Mouse (Mus musculus) liver, postnatal 0 days (tissue): ENCODE measurements at regions not wholly inside any gene's neighbourhood (a gene's known extent, or its start where the extent isn't known, plus 50 kb on each side); places are given as distances from the start of the nearest gene placed in this dataset.

Experiments used
- ATAC-seq: fragments of 200-750 bp; cut with Nextera tagmentation; 2 replicates; pipeline ENCODE4 v1.8.0; 2017; ENCODE audit warnings: mild to moderate bottlenecking, moderate library complexity
- DNase-seq: peaks from one replicate; pipeline ENCODE4 v3.0.0-alpha.2; 2016
- H3K27ac ChIP-seq: fragments of 300-500 bp; sonication (generic); 2 replicates; pipeline ENCODE4 v1.5.1; 2014; ENCODE audit warnings: antibody characterized with exemption, moderate library complexity, mild to moderate bottlenecking, low read depth
- H3K27me3 ChIP-seq: fragments of 300-500 bp; sonication (generic); 2 replicates; pipeline ENCODE4 v1.6.1; 2014; ENCODE audit warnings: low read length, control low read depth, mixed read lengths; ENCODE audit not compliant: insufficient read depth
- H3K36me3 ChIP-seq: fragments of 300-500 bp; sonication (generic); replicated peaks from 2 replicates; pipeline ENCODE4 v1.6.1; 2014; ENCODE audit warnings: mild to moderate bottlenecking, control low read depth, low read length, moderate library complexity, mixed read lengths; ENCODE audit not compliant: insufficient read depth
- H3K4me1 ChIP-seq: fragments of 300-500 bp; sonication (generic); 2 replicates; pipeline ENCODE4 v1.6.1; 2014; ENCODE audit warnings: antibody characterized with exemption, mild to moderate bottlenecking, control low read depth; ENCODE audit not compliant: insufficient read depth
- H3K4me2 ChIP-seq: fragments of 300-500 bp; sonication (generic); 2 replicates; pipeline ENCODE4 v1.6.1; 2014; ENCODE audit warnings: low read depth, mild to moderate bottlenecking, low read length, moderate library complexity, mixed read lengths
- H3K4me3 ChIP-seq: fragments of 300-500 bp; sonication (generic); 2 replicates; pipeline ENCODE4 v1.5.1; 2014; ENCODE audit warnings: low read depth, low read length
- H3K9ac ChIP-seq: fragments of 300-500 bp; sonication (generic); replicated peaks from 2 replicates; pipeline ENCODE4 v1.6.1; 2014; ENCODE audit warnings: mild to moderate bottlenecking, moderate library complexity
- H3K9me3 ChIP-seq: fragments of 300-500 bp; sonication (generic); 2 replicates; pipeline ENCODE4 v1.6.1; 2016; ENCODE audit warnings: mild to moderate bottlenecking, control low read depth, low read length, mixed read lengths
- CTCF ChIP-seq: sonication (generic); IDR thresholded peaks from 2 replicates; pipeline ENCODE4 v1.5.1; 2016; ENCODE audit warnings: antibody characterized with exemption, low read depth
- EP300 ChIP-seq: IDR thresholded peaks from 2 replicates; pipeline ENCODE4 v1.6.1; 2016; ENCODE audit warnings: antibody characterized with exemption, low read depth, mild to moderate bottlenecking
- WGBS: fragments of 180-500 bp; shearing (Covaris S2); extraction: QIAGEN DNeasy Blood & Tissue Kit; methylation state at CpG from one replicate; pipeline ENCODE4 v1.1.7; 2014; ENCODE audit not compliant: insufficient replicate concordance; 5-methylcytosine and 5-hydroxymethylcytosine counted together

GRCm38 (mm10) chr10:111579481-111579880 lies 73.4 kb downstream of the Phlda1 start:
- DNase-seq (no peak), ATAC-seq (peak; percentile 14; the same call in 1 of the 2 replicates)
- Histone ChIP-seq H3K4me3 (no peak overlapping the region), H3K9me3 (no peaks in the 10 kb centered on the region), H3K9ac (no peak overlapping the region), H3K27me3 (no peaks in the 10 kb centered on the region), H3K4me1 (peaks cover 68% of the 10 kb centered on the region), H3K36me3 (no peaks in the 10 kb centered on the region), H3K27ac (peak overlapping the region; percentile 79), H3K4me2 (no peak overlapping the region)
- 50% methylated on average over 2 of the region's 2 CpGs for WGBS
- TF ChIP-seq CTCF = no peak
- TF ChIP-seq EP300 = no peak

GRCm38 (mm10) chr10:111580401-111581100 lies 74.5 kb downstream of the Phlda1 start:
- DNase-seq (no peak), ATAC-seq (no peak)
- Histone ChIP-seq H3K4me1 (peaks cover 57% of the 10 kb centered on the region), H3K4me3 (no peak overlapping the region), H3K27me3 (no peaks in the 10 kb centered on the region), H3K4me2 (no peak overlapping the region), H3K27ac (peak overlapping the region; percentile 79), H3K9me3 (no peaks in the 10 kb centered on the region), H3K36me3 (no peaks in the 10 kb centered on the region), H3K9ac (no peak overlapping the region)
- WGBS = 19% methylated on average over 11 of the region's 11 CpGs
- TF ChIP-seq CTCF (no peak), EP300 (peak; percentile 80)

- Histone ChIP-seq H3K4me3 (no peak overlapping the region), H3K27me3 (no peaks in the 10 kb centered on the region), H3K9me3 (no peaks in the 10 kb centered on the region), H3K4me1 (peaks cover 44% of the 10 kb centered on the region), H3K4me2 (no peak overlapping the region), H3K9ac (no peak overlapping the region), H3K36me3 (no peaks in the 10 kb centered on the region), H3K27ac (peak overlapping the region; percentile 79)
- ATAC-seq = peak; percentile 26
- WGBS = 76% methylated on average over 3 of the region's 3 CpGs
- DNase-seq = no peak
- TF ChIP-seq EP300 = no peak
- TF ChIP-seq CTCF = no peak
These were observed 75.8 kb downstream of the Phlda1 start for GRCm38 (mm10) chr10:111581847-111582246.

- H3K27ac ChIP-seq = peak overlapping the region; percentile 79
- no peaks in the 10 kb centered on the region for H3K9me3 ChIP-seq
- TF ChIP-seq EP300 (peak; percentile 21; the same call in 1 of the 2 replicates), CTCF (no peak)
- H3K4me2 ChIP-seq = peak overlapping the region; percentile 53
- peak; percentile 77 for DNase-seq
- no peaks in the 10 kb centered on the region for H3K27me3 ChIP-seq
- ATAC-seq = peak; percentile 73
- WGBS = 52% methylated on average over 14 of the region's 14 CpGs
- no peak overlapping the region for H3K4me3 ChIP-seq
- no peaks in the 10 kb centered on the region for H3K36me3 ChIP-seq
- H3K4me1 ChIP-seq = peaks cover 41% of the 10 kb centered on the region
- H3K9ac ChIP-seq = no peak overlapping the region
These were observed 76.4 kb downstream of the Phlda1 start for GRCm38 (mm10) chr10:111582321-111583123.

- DNase-seq (no peak), ATAC-seq (no peak)
- Histone ChIP-seq H3K4me2 (peak overlapping the region; percentile 53), H3K9ac (no peak overlapping the region), H3K27me3 (no peaks in the 10 kb centered on the region), H3K27ac (peak overlapping the region; percentile 79; the same call in 1 of the 2 replicates), H3K36me3 (no peaks in the 10 kb centered on the region), H3K4me3 (no peak overlapping the region), H3K4me1 (peaks cover 45% of the 10 kb centered on the region), H3K9me3 (no peaks in the 10 kb centered on the region)
- WGBS = 58% methylated on average over 20 of the region's 20 CpGs
- no peak for TF ChIP-seq EP300
- no peak for TF ChIP-seq CTCF
These were observed 77.1 kb downstream of the Phlda1 start for GRCm38 (mm10) chr10:111583124-111583743.

GRCm38 (mm10) chr10:111583744-111584152 lies 77.7 kb downstream of the Phlda1 start:
- ATAC-seq (no peak), DNase-seq (no peak)
- WGBS = 76% methylated on average over 5 of the region's 5 CpGs
- H3K27me3 ChIP-seq = no peaks in the 10 kb centered on the region
- no peak overlapping the region for H3K9ac ChIP-seq
- TF ChIP-seq CTCF = no peak
- no peak for TF ChIP-seq EP300
- no peak overlapping the region for H3K27ac ChIP-seq
- peaks cover 46% of the 10 kb centered on the region for H3K4me1 ChIP-seq
- H3K4me2 ChIP-seq = peak overlapping the region; percentile 53; the same call in 1 of the 2 replicates
- H3K36me3 ChIP-seq = no peaks in the 10 kb centered on the region
- H3K9me3 ChIP-seq = no peaks in the 10 kb centered on the region
- no peak overlapping the region for H3K4me3 ChIP-seq
